Mouse (Mus musculus): ENCODE data around the gene Mon1a. TPM values are rescaled to one million over a fixed set of nuclear protein-coding genes. Genes with fewer than 3 reads are reported as not detected.

Gene Mon1a
- polyA plus RNA-seq, 1 experiment from 2014 or later, result 23.4 TPM

GRCm38 (mm10) chr9:107918884-107919283 is 30.9 kb downstream of the Mon1a start:
- WGBS, result 81% methylated on average over 6 of the region's 6 CpGs
- no peak overlapping the region for H3K4me2 ChIP-seq (ENCODE audit: low read depth, low read length)
- no peaks in the 10 kb centered on the region for H3K36me3 ChIP-seq (ENCODE audit: control insufficient read depth, insufficient read depth, low read length)
- no peaks in the 10 kb centered on the region for H3K9me3 ChIP-seq (ENCODE audit: control insufficient read depth, low read length)
- no peak overlapping the region for H3K9ac ChIP-seq (replicated peaks; ENCODE audit: low read depth, low read length)
- no peak overlapping the region for H3K4me3 ChIP-seq (ENCODE audit: low read depth, low read length)
- no peak for ATAC-seq (ENCODE audit: low read depth)
- H3K27me3 ChIP-seq (ENCODE audit: control insufficient read depth, insufficient read depth, low read length), result no peaks in the 10 kb centered on the region
- H3K4me1 ChIP-seq (ENCODE audit: control insufficient read depth, insufficient read depth, low read length), result no peaks in the 10 kb centered on the region
- H3K27ac ChIP-seq (ENCODE audit: low read depth, low read length), result no peak overlapping the region

GRCm38 (mm10) chr9:107919441-107919840 is 31.5 kb downstream of the Mon1a start:
- no peak overlapping the region for H3K4me3 ChIP-seq (ENCODE audit: low read depth, low read length)
- H3K4me1 ChIP-seq (ENCODE audit: control insufficient read depth, insufficient read depth, low read length), result no peaks in the 10 kb centered on the region
- H3K36me3 ChIP-seq (ENCODE audit: control insufficient read depth, insufficient read depth, low read length), result no peaks in the 10 kb centered on the region
- H3K9ac ChIP-seq (replicated peaks; ENCODE audit: low read depth, low read length), result no peak overlapping the region
- no peak overlapping the region for H3K4me2 ChIP-seq (ENCODE audit: low read depth, low read length)
- no peak overlapping the region for H3K27ac ChIP-seq (ENCODE audit: low read depth, low read length)
- 90% methylated on average over 5 of the region's 5 CpGs for WGBS
- H3K27me3 ChIP-seq (ENCODE audit: control insufficient read depth, insufficient read depth, low read length), result no peaks in the 10 kb centered on the region
- H3K9me3 ChIP-seq (ENCODE audit: control insufficient read depth, low read length), result no peaks in the 10 kb centered on the region
- ATAC-seq (ENCODE audit: low read depth), result no peak

GRCm38 (mm10) chr9:107923021-107923420 is 35.1 kb downstream of the Mon1a start:
- H3K9me3 ChIP-seq (ENCODE audit: control insufficient read depth, low read length), result no peaks in the 10 kb centered on the region
- 32% methylated on average over 7 of the region's 7 CpGs for WGBS
- H3K4me3 ChIP-seq (ENCODE audit: low read depth, low read length), result no peak overlapping the region

GRCm38 (mm10) chr9:107923956-107924355 is 36.0 kb downstream of the Mon1a start:
- no peaks in the 10 kb centered on the region for H3K27me3 ChIP-seq (ENCODE audit: control insufficient read depth, insufficient read depth, low read length)
- H3K9me3 ChIP-seq (ENCODE audit: control insufficient read depth, low read length), result no peaks in the 10 kb centered on the region
- no peak overlapping the region for H3K4me2 ChIP-seq (ENCODE audit: low read depth, low read length)
- no peak overlapping the region for H3K9ac ChIP-seq (replicated peaks; ENCODE audit: low read depth, low read length)
- ATAC-seq (ENCODE audit: low read depth), result no peak
- H3K4me3 ChIP-seq (ENCODE audit: low read depth, low read length), result no peak overlapping the region
- no peaks in the 10 kb centered on the region for H3K36me3 ChIP-seq (ENCODE audit: control insufficient read depth, insufficient read depth, low read length)
- peaks cover 7% of the 10 kb centered on the region; the same call in 1 of the 2 replicates for H3K4me1 ChIP-seq (ENCODE audit: control insufficient read depth, insufficient read depth, low read length)
- 57% methylated on average over 6 of the region's 6 CpGs for WGBS
- no peak overlapping the region for H3K27ac ChIP-seq (ENCODE audit: low read depth, low read length)

More at GRCm38 (mm10) chr9:107923021-107923420, 35.1 kb downstream of the Mon1a start:
- no peak for ATAC-seq (ENCODE audit: low read depth)
- H3K27ac ChIP-seq (ENCODE audit: low read depth, low read length), result no peak overlapping the region
- H3K36me3 ChIP-seq (ENCODE audit: control insufficient read depth, insufficient read depth, low read length), result no peaks in the 10 kb centered on the region
- peaks cover 7% of the 10 kb centered on the region; the same call in 1 of the 2 replicates for H3K4me1 ChIP-seq (ENCODE audit: control insufficient read depth, insufficient read depth, low read length)
- no peak overlapping the region for H3K9ac ChIP-seq (replicated peaks; ENCODE audit: low read depth, low read length)
- H3K4me2 ChIP-seq (ENCODE audit: low read depth, low read length), result no peak overlapping the region
- H3K27me3 ChIP-seq (ENCODE audit: control insufficient read depth, insufficient read depth, low read length), result no peaks in the 10 kb centered on the region

- H3K9ac ChIP-seq (replicated peaks; ENCODE audit: low read depth, low read length), result no peak overlapping the region
- ATAC-seq (ENCODE audit: low read depth), result no peak
- no peaks in the 10 kb centered on the region for H3K9me3 ChIP-seq (ENCODE audit: control insufficient read depth, low read length)
- 39% methylated on average over 2 of the region's 3 CpGs for WGBS
- H3K27me3 ChIP-seq (ENCODE audit: control insufficient read depth, insufficient read depth, low read length), result no peaks in the 10 kb centered on the region
- no peak overlapping the region for H3K4me3 ChIP-seq (ENCODE audit: low read depth, low read length)
- H3K4me1 ChIP-seq (ENCODE audit: control insufficient read depth, insufficient read depth, low read length), result peaks cover 7% of the 10 kb centered on the region; the same call in 1 of the 2 replicates
- no peak overlapping the region for H3K27ac ChIP-seq (ENCODE audit: low read depth, low read length)
- no peak overlapping the region for H3K4me2 ChIP-seq (ENCODE audit: low read depth, low read length)
- H3K36me3 ChIP-seq (ENCODE audit: control insufficient read depth, insufficient read depth, low read length), result no peaks in the 10 kb centered on the region
Observed at GRCm38 (mm10) chr9:107925251-107925650, 37.3 kb downstream of the Mon1a start.

GRCm38 (mm10) chr9:107926920-107927420 is 39.0 kb downstream of the Mon1a start:
- no peak overlapping the region for H3K27ac ChIP-seq (ENCODE audit: low read depth, low read length)
- no peak overlapping the region for H3K4me3 ChIP-seq (ENCODE audit: low read depth, low read length)
- peaks cover 7% of the 10 kb centered on the region; the same call in 1 of the 2 replicates for H3K4me1 ChIP-seq (ENCODE audit: control insufficient read depth, insufficient read depth, low read length)
- ATAC-seq (ENCODE audit: low read depth), result no peak
- WGBS, result 54% methylated on average over 9 of the region's 9 CpGs
- no peaks in the 10 kb centered on the region for H3K27me3 ChIP-seq (ENCODE audit: control insufficient read depth, insufficient read depth, low read length)
- no peaks in the 10 kb centered on the region for H3K36me3 ChIP-seq (ENCODE audit: control insufficient read depth, insufficient read depth, low read length)
- no peak overlapping the region for H3K9ac ChIP-seq (replicated peaks; ENCODE audit: low read depth, low read length)
- no peak overlapping the region for H3K4me2 ChIP-seq (ENCODE audit: low read depth, low read length)
- H3K9me3 ChIP-seq (ENCODE audit: control insufficient read depth, low read length), result no peaks in the 10 kb centered on the region

GRCm38 (mm10) chr9:107927749-107928148 is 39.8 kb downstream of the Mon1a start:
- ATAC-seq (ENCODE audit: low read depth), result no peak
- no peak overlapping the region for H3K27ac ChIP-seq (ENCODE audit: low read depth, low read length)
- peaks cover 10% of the 10 kb centered on the region; the same call in 1 of the 2 replicates for H3K4me1 ChIP-seq (ENCODE audit: control insufficient read depth, insufficient read depth, low read length)
- H3K9ac ChIP-seq (replicated peaks; ENCODE audit: low read depth, low read length), result no peak overlapping the region
- H3K9me3 ChIP-seq (ENCODE audit: control insufficient read depth, low read length), result no peaks in the 10 kb centered on the region
- no peaks in the 10 kb centered on the region for H3K27me3 ChIP-seq (ENCODE audit: control insufficient read depth, insufficient read depth, low read length)
- H3K36me3 ChIP-seq (ENCODE audit: control insufficient read depth, insufficient read depth, low read length), result no peaks in the 10 kb centered on the region
- no peak overlapping the region for H3K4me3 ChIP-seq (ENCODE audit: low read depth, low read length)
- WGBS, result 88% methylated on average over 5 of the region's 5 CpGs
- H3K4me2 ChIP-seq (ENCODE audit: low read depth, low read length), result no peak overlapping the region

- no peaks in the 10 kb centered on the region for H3K27me3 ChIP-seq (ENCODE audit: control insufficient read depth, insufficient read depth, low read length)
- ATAC-seq (ENCODE audit: low read depth), result no peak
- no peak within 1 kb of the TSS for H3K9ac ChIP-seq (replicated peaks; ENCODE audit: low read depth, low read length)
- WGBS, result 68% methylated on average over 3 of the region's 3 CpGs
- H3K4me2 ChIP-seq (ENCODE audit: low read depth, low read length), result no peak within 1 kb of the TSS
- H3K36me3 ChIP-seq (ENCODE audit: control insufficient read depth, insufficient read depth, low read length), result no peaks in the 10 kb centered on the region
- H3K4me1 ChIP-seq (ENCODE audit: control insufficient read depth, insufficient read depth, low read length), result peaks cover 10% of the 10 kb centered on the region; the same call in 1 of the 2 replicates
- no peak within 1 kb of the TSS for H3K4me3 ChIP-seq (ENCODE audit: low read depth, low read length)
- no peak within 1 kb of the TSS for H3K27ac ChIP-seq (ENCODE audit: low read depth, low read length)
- H3K9me3 ChIP-seq (ENCODE audit: control insufficient read depth, low read length), result no peaks in the 10 kb centered on the region
Observed at GRCm38 (mm10) chr9:107928169-107928568, 40.2 kb downstream of the Mon1a start, which contains the start of gene Actl11. TSS of gene Actl11 (plus strand) at chr9:107928469.

GRCm38 (mm10) chr9:107932221-107932620 is 44.3 kb downstream of the Mon1a start:
- Histone ChIP-seq H3K9me3 (ENCODE audit: control insufficient read depth, low read length) (no peaks in the 10 kb centered on the region), H3K9ac (replicated peaks; ENCODE audit: low read depth, low read length) (no peak overlapping the region), H3K4me3 (ENCODE audit: low read depth, low read length) (no peak overlapping the region), H3K27me3 (ENCODE audit: control insufficient read depth, insufficient read depth, low read length) (no peaks in the 10 kb centered on the region; the same call in 1 of the 2 replicates), H3K36me3 (ENCODE audit: control insufficient read depth, insufficient read depth, low read length) (no peaks in the 10 kb centered on the region), H3K4me1 (ENCODE audit: control insufficient read depth, insufficient read depth, low read length) (peaks cover 13% of the 10 kb centered on the region), H3K4me2 (ENCODE audit: low read depth, low read length) (no peak overlapping the region), H3K27ac (ENCODE audit: low read depth, low read length) (no peak overlapping the region)
- 35% methylated on average over 4 of the region's 4 CpGs for WGBS
- ATAC-seq (ENCODE audit: low read depth), result no peak

Data from neural tube, embryonic 14.5 days (tissue).